Mouse (Mus musculus) cortical plate, adult 2 months (tissue): Measurements from ENCODE around the gene Bpifb3.

Experiments used
- CTCF ChIP-seq: fragments of 200-500 bp; IDR thresholded peaks from 2 replicates; pipeline ENCODE4 v1.5.1; 2011; ENCODE audit warnings: mild to moderate bottlenecking, control low read depth, low read length; ENCODE audit not compliant: insufficient read depth; ENCODE audit errors: extremely low read depth
- POLR2A ChIP-seq: fragments of 200-500 bp; IDR thresholded peaks from 2 replicates; pipeline ENCODE4 v1.6.1; 2011; ENCODE audit warnings: mild to moderate bottlenecking, low read length, control low read depth; ENCODE audit not compliant: insufficient read depth; ENCODE audit errors: extremely low read depth

DNA sequence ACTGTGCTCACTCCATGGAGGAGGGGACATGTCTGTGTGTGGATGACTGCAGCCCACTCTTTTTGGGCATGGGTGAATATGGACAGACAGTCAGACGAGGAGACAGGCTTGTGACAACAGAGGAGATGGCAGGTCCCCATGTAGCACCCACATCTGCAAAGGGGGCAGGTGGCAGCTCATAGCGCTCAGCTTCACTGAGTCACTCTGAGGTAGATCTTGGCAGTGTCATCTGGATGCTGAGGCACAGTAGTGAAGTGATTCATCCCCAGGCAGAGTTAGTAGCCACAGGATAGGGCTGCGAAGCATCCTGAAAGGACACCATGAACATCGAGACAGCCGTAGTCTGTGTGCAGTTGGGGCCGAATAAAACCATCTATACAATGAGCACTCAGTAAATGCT, 3.2 kb downstream of the Bpifb3 start:
- TF ChIP-seq CTCF = no peak
- no peak for TF ChIP-seq POLR2A
